Mouse (Mus musculus) brown adipose tissue, adult 24 weeks (tissue): Measurements from ENCODE around the gene Ctdsp2. TPM values are rescaled to one million over a fixed set of nuclear protein-coding genes. Genes with fewer than 3 reads are reported as not detected.

Experiments
- H3K27ac ChIP-seq: fragments of 200-500 bp; replicated peaks from 2 replicates; pipeline ENCODE4 v1.5.1; 2012; ENCODE audit warnings: low read depth, mild to moderate bottlenecking, low read length
- H3K4me1 ChIP-seq: fragments of 200-500 bp; 2 replicates; pipeline ENCODE4 v1.6.1; 2012; ENCODE audit warnings: low read length, mixed read lengths; ENCODE audit not compliant: control insufficient read depth, insufficient read depth, insufficient read length
- H3K4me3 ChIP-seq: fragments of 200-500 bp; 2 replicates; pipeline ENCODE4 v1.5.1; 2012; ENCODE audit warnings: low read depth, mild to moderate bottlenecking, low read length, moderate library complexity; ENCODE audit not compliant: insufficient read depth
- polyA plus RNA-seq: library from polyadenylated mRNA; stranded (reverse); fragments of >200 nt; gene quantifications from 2 replicates; pipeline ENCODE4 v1.2.4, GENCODE M21; 2012; ENCODE audit not compliant: missing spikeins, insufficient read depth, insufficient read length

Ctdsp2 gene
- polyA plus RNA-seq, 1 experiment, result 42.7 TPM

- peak overlapping the region; percentile 96 for H3K4me3 ChIP-seq
- H3K4me1 ChIP-seq, result 0 out of 2 replicates have a peak, but pooled peaks cover 3% of the 10 kb centered on the region
- no peak overlapping the region for H3K27ac ChIP-seq
Observed at GRCm38 (mm10) chr10:127040569-127041214, 62.2 kb downstream of the Ctdsp2 start.

DNA sequence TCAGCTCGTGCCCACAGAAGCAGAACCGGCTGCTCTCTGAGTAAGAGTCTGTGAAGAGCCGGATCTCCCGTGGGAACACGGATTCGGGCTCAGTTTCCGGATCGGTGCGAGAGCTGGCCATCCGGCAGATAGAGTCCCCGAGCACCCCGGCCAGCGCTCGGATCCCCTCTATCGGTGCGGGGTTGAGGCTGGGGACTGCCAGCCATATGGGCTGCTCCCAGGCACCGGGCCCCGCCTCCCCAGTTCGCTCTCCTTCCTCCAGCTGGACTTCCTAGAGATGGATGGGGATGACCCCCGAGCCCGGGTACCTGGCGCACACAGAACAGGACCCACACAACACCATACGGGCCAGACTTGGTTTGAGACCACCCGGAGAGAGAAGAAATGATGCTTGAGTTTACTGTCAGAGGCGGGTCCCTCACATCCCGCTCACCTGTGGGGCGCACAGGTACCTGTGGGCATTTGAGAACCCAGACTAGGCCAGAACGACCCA, 62.8 kb downstream of the Ctdsp2 start, which contains the start of the genes Mettl1 and Eef1akmt3:
Gene Mettl1 (plus strand): TSS at position 141 of the 493 bp plus-strand sequence.
Gene Eef1akmt3 (minus strand): TSS at position 240 of the 493 bp plus-strand sequence.
- Histone ChIP-seq H3K4me3 (peak within 1 kb of the TSS; percentile 96), H3K27ac (no peak within 1 kb of the TSS), H3K4me1 (0 out of 2 replicates have a peak, but pooled peaks cover 3% of the 10 kb centered on the region)

- Histone ChIP-seq H3K4me3 (peak overlapping the region; percentile 96), H3K4me1 (0 out of 2 replicates have a peak, but pooled peaks cover 3% of the 10 kb centered on the region), H3K27ac (no peak overlapping the region)
Observed at GRCm38 (mm10) chr10:127041774-127042338, 63.3 kb downstream of the Ctdsp2 start.

DNA sequence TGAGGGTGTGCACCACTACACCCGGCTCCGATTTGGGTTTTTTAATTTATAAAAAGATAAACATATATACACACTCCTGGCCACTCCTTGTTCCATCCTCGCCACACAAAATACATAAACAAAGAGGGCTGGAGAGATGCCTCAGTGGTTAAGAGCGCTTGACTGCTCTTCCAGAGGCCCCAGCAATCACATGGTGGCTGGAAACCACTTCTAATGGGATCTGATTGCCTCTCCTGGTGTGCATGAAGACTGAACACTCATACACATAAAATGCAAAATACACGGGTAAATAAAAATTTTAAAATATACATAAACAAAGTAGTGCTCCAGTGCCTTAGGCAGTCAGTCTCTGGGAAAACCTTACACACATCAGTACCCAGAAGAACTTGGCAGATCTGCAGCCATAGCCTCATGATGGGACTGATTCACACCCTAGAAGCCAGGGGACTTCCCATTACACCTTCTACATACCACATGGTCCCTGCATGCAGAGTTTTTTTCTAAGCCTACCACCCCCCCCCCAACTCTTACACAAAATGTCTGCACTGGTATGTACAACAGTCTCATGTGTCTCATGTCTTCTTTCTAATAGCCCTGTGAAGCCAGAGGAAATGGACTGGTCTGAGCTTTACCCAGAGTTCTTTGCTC, 64.1 kb downstream of the Ctdsp2 start:
- 0 out of 2 replicates have a peak, but pooled peaks cover 3% of the 10 kb centered on the region for H3K4me1 ChIP-seq
- H3K4me3 ChIP-seq, result peak overlapping the region; percentile 96
- H3K27ac ChIP-seq, result no peak overlapping the region

DNA sequence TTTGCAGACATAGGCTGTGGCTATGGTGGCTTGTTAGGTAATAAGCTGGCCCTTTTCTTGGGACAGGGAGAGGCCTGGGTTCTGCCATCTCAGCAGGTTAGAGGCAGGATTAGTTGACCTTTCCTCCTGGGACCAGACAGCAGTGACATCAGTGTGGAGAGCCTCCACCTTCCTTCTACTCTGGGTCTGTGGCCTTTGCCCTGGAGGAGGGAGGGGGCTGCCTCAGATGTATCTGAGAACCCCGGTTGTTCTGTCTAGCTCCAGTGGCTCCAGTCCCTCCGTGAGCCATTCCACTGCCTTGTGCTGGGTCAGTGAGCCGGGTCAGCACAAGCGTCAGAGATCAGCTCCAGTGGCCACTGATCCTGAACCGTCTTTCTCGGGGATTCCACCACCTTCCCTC, 64.7 kb downstream of the Ctdsp2 start:
- H3K4me1 ChIP-seq, result 0 out of 2 replicates have a peak, but pooled peaks cover 3% of the 10 kb centered on the region
- H3K27ac ChIP-seq, result no peak overlapping the region
- H3K4me3 ChIP-seq, result no peak overlapping the region; the same call in 1 of the 2 replicates

DNA sequence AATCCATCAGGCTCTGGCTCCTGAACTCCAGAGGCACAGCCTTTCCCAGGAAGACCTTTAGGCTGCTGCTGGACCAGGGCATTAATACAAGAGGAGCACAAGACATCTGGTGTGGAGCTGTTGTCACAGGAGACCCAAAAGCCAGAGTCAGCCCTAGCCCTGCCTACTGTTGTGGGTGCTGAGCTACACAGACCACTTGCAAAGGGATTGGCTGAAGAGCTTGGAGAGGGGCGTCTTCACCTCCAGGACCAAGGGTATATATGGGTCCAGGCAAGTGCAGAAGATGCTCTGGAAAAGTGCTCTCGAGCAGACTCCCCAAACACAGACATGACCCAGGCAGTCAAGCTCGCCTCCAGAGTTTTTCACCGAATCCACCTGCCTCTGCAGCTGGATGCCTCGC, 69.4 kb downstream of the Ctdsp2 start, which contains the start of gene Cyp27b1:
Gene Cyp27b1 (plus strand): TSS at position 297 of the 400 bp plus-strand sequence.
- H3K4me3 ChIP-seq, result peak within 1 kb of the TSS; percentile 39

DNA sequence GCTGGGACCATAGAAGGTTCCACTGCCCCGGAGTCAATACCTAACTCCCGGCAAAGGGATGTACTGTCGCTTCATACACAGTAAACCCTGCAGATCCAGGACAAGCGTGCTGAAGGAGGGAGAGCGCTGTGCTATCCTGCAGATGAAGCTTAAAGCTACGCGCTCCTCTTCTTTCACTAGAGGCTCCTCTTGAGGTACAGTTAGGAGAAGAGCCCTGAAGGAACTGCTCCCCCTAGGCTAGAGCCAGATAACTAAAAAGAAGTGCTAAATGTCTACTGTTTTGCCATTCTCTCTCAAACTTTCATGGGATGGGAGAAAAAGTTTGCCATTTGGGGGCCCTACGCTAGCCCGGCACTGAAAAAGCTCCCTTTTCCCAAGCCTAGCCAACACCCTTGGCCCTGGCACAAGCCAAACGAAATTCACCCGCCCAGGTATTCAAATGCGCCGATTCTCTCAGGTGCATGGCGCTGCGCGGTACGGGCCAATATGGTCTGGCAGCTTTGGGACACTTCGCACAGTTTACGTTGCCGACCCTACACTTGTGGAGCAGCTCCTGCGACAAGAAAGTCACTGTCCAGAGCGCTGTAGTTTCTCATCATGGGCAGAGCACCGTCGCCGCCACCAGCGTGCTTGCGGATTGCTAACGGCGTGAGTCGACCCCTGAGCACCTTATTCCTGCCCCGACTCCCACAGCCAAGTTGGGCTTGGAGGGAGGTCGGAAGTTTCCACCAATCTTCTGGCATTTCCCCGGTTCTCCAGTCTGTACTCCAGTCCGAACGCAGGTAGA, 70.3 kb downstream of the Ctdsp2 start:
- Histone ChIP-seq H3K4me1 (peaks cover 6% of the 10 kb centered on the region), H3K27ac (no peak overlapping the region), H3K4me3 (peak overlapping the region; percentile 39)

More for the DNA sequence above, 69.4 kb downstream of the Ctdsp2 start, which contains the start of gene Cyp27b1:
- peaks cover 6% of the 10 kb centered on the region for H3K4me1 ChIP-seq
- H3K27ac ChIP-seq, result no peak within 1 kb of the TSS

Other genes with a start within 250 kb of the Ctdsp2 start
- gene Atp23, start 77.4 kb upstream of the Ctdsp2 start, polyA plus RNA-seq, result 4.1 and 6.9 TPM in 2 replicates
- gene Avil, start 22.0 kb downstream of the Ctdsp2 start, polyA plus RNA-seq, result not detected in 2 replicates
- gene Tsfm, start 52.1 kb downstream of the Ctdsp2 start, polyA plus RNA-seq, result 67.3 and 73.2 TPM in 2 replicates
- gene Mettl1, start 62.7 kb downstream of the Ctdsp2 start, polyA plus RNA-seq, result 6.0 and 10.4 TPM in 2 replicates
- gene Eef1akmt3, start 62.8 kb downstream of the Ctdsp2 start, polyA plus RNA-seq, result not detected in 2 replicates
- not detected in 2 replicates for gene Cyp27b1, start 69.5 kb downstream of the Ctdsp2 start, polyA plus RNA-seq
- 0.63 and 0.79 TPM in 2 replicates for gene March9, start 81.5 kb downstream of the Ctdsp2 start, polyA plus RNA-seq
- 76.7 and 92.9 TPM in 2 replicates for gene Cdk4, start 84.8 kb downstream of the Ctdsp2 start, polyA plus RNA-seq
- 56.7 and 71.6 TPM in 2 replicates for gene Tspan31, start 91.5 kb downstream of the Ctdsp2 start, polyA plus RNA-seq
- 0.48 and 1.5 TPM in 2 replicates for gene Agap2, start 96.6 kb downstream of the Ctdsp2 start, polyA plus RNA-seq
- 35.8 and 42.4 TPM in 2 replicates for gene Os9, start 142.4 kb downstream of the Ctdsp2 start, polyA plus RNA-seq
- 0.95 and 1.8 TPM in 2 replicates for gene B4galnt1, start 186.5 kb downstream of the Ctdsp2 start, polyA plus RNA-seq
- 1.0 and 4.8 TPM in 2 replicates for gene Slc26a10, start 201.9 kb downstream of the Ctdsp2 start, polyA plus RNA-seq
- 2.0 and 4.0 TPM in 2 replicates for gene Arhgef25, start 211.4 kb downstream of the Ctdsp2 start, polyA plus RNA-seq
- gene Dtx3, start 217.0 kb downstream of the Ctdsp2 start, polyA plus RNA-seq, result 5.0 and 5.8 TPM in 2 replicates
- 15.4 and 18.5 TPM in 2 replicates for gene Pip4k2c, start 232.9 kb downstream of the Ctdsp2 start, polyA plus RNA-seq